Mouse (Mus musculus): Measurements from ENCODE around the gene S100a5.

- TF ChIP-seq GATA1 (IDR thresholded peaks at IDR 0.05; ENCODE audit: borderline replicate concordance, low read length) (no peak), FLI1 (IDR thresholded peaks at IDR 0.05; ENCODE audit: low read length) (no peak)
Observed at GRCm38 (mm10) chr3:90627807-90628206, 19.5 kb downstream of the S100a5 start.
